ENCODE assay signal across 10 mouse cellular contexts in the genomic region with DNA sequence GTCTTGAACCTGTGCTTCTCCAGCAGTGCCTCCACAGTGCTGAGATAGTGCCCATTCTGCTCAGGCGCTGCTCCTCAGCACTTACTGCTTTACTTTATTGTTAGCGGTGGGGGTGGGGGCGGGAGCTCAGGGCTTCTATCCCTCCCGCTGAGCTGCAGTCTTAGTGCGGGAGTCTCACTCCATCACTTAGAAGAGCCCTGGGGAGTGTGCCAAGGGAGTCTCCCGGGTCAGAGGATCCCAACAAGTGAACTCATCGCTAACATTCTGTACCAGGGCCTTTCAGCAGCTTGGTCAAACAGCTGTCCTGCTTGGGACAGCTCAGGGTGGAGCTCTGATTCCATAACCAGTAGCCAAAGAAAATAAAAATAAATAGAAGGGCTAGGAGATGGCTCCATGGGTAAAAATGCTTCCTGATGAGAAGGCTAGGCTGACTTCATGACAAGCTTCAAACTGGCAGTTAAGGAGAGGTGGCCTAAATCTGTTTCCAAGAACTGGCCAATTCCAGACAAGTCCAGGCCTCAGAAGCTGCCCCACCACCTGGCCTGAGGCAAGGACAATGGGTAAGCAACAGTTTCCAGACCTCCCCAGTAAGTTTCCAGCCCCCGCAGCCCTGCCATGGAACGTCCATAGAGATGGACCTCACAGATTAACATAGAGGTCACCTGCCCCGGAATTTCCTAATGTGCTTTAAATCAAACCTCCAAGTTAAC. TPM values are rescaled to one million over a fixed set of nuclear protein-coding genes. Genes with fewer than 3 reads are reported as not detected.
A peak's percentile ranks its signal among the peaks of the same experiment; 100 is the strongest.
DNase-seq lines count a peak whose midpoint lies in the region; ATAC-seq and TF ChIP-seq lines count a peak whose summit lies in the region.
"Had no signal": no experiment of that assay in that cellular context is flagged by ENCODE, and none has a peak within 500 bp of the region (broad histone marks: within the 10 kb centered on the region; RNA-seq: fewer than 3 reads in every experiment).

No protein-coding gene starts in this region.

- ATAC-seq in neural tube, embryonic 13.5 days (ENCODE audit: low read depth) = no peak
- ATAC-seq in heart, embryonic 12.5 days (ENCODE audit: insufficient number of reproducible peaks, low FRiP score) = no peak

- TF ChIP-seq CTCF in left cerebral cortex, adult 2 months (IDR thresholded peaks at IDR 0.05) = no peak

- intact Hi-C loops in left cerebral cortex, postnatal 36 days (cut with DNase I) = no loop called here
- intact Hi-C loops in left cerebral cortex, adult 2 months (cut with DNase I) = no loop called here

- WGBS in neural tube, embryonic 13.5 days = 65% methylated on average over 10 of the region's 10 CpGs
- 60% methylated on average over 10 of the region's 10 CpGs for WGBS in heart, embryonic 12.5 days
- WGBS in limb, embryonic 10.5 days = 66% methylated on average over 10 of the region's 10 CpGs

- H3K9me3 ChIP-seq in neural tube, embryonic 13.5 days = no peaks in the 10 kb centered on the region
- 0 out of 2 replicates have a peak, but pooled peaks cover 5% of the 10 kb centered on the region for H3K9me3 ChIP-seq in heart, embryonic 12.5 days (replicated peaks)
- H3K9me3 ChIP-seq in limb, embryonic 10.5 days (replicated peaks) = no peaks in the 10 kb centered on the region
- H3K9me3 ChIP-seq: embryonic facial prominence, embryonic 15.5 days had no signal

- H3K36me3 ChIP-seq in neural tube, embryonic 13.5 days = peaks cover 5% of the 10 kb centered on the region; the same call in 1 of the 2 replicates
- peaks cover 5% of the 10 kb centered on the region; the same call in 1 of the 2 replicates for H3K36me3 ChIP-seq in heart, embryonic 12.5 days
- H3K36me3 ChIP-seq in limb, embryonic 10.5 days = peaks cover 11% of the 10 kb centered on the region
- H3K36me3 ChIP-seq: embryonic facial prominence, embryonic 15.5 days had no signal

- no peak overlapping the region for H3K4me3 ChIP-seq in neural tube, embryonic 13.5 days
- no peak overlapping the region for H3K4me3 ChIP-seq in heart, embryonic 12.5 days
- no peak overlapping the region for H3K4me3 ChIP-seq in limb, embryonic 10.5 days
- no peak overlapping the region for H3K4me3 ChIP-seq in left cerebral cortex, adult 2 months

- no peak for DNase-seq in neural tube, embryonic 10.5 days (ENCODE audit: extremely low spot score, low spot score)
- no peak for DNase-seq in limb, embryonic 10.5 days (ENCODE audit: low spot score)
- peak; percentile 78 for DNase-seq in testis, postnatal 10 days (ENCODE audit: low spot score)
- DNase-seq in cerebellum, postnatal 4 days (ENCODE audit: low spot score in 2 of 2) = no peak
- no peak for DNase-seq in left cerebral cortex, postnatal 36 days (ENCODE audit: low spot score in 2 of 2)
- no peak for DNase-seq in left cerebral cortex, adult 2 months (ENCODE audit: extremely low spot score in 1 of 2, low spot score in 2 of 2)

- peak overlapping the region; percentile 93; the same call in 1 of the 2 replicates for H3K27ac ChIP-seq in neural tube, embryonic 13.5 days (replicated peaks)
- 0 out of 2 replicates have a peak overlapping the region, but pooled peaks have one; percentile 8 for H3K27ac ChIP-seq in heart, embryonic 12.5 days (ENCODE audit: poor library complexity, severe bottlenecking)
- H3K27ac ChIP-seq in limb, embryonic 10.5 days = peak overlapping the region; percentile 97; the same call in 1 of the 2 replicates
- no peak overlapping the region for H3K27ac ChIP-seq in left cerebral cortex, adult 2 months

- no peak overlapping the region for H3K9ac ChIP-seq in neural tube, embryonic 13.5 days
- no peak overlapping the region for H3K9ac ChIP-seq in heart, embryonic 12.5 days

- no peak overlapping the region for H3K4me2 ChIP-seq in neural tube, embryonic 13.5 days
- H3K4me2 ChIP-seq in heart, embryonic 12.5 days = no peak overlapping the region

- peaks cover 34% of the 10 kb centered on the region for H3K4me1 ChIP-seq in neural tube, embryonic 13.5 days (replicated peaks)
- peaks cover 21% of the 10 kb centered on the region for H3K4me1 ChIP-seq in heart, embryonic 12.5 days (replicated peaks)
- peaks cover 35% of the 10 kb centered on the region for H3K4me1 ChIP-seq in limb, embryonic 10.5 days

- H3K27me3 ChIP-seq in neural tube, embryonic 13.5 days = no peaks in the 10 kb centered on the region
- no peaks in the 10 kb centered on the region for H3K27me3 ChIP-seq in heart, embryonic 12.5 days (replicated peaks)
- no peaks in the 10 kb centered on the region for H3K27me3 ChIP-seq in limb, embryonic 10.5 days (ENCODE audit: low read depth, poor library complexity, severe bottlenecking)
- H3K27me3 ChIP-seq: embryonic facial prominence, embryonic 15.5 days had no signal

RNA-seq across cellular contexts. Expression of gene Lsm4, which starts 1.3 kb away (rescaled TPM):
- 214 and 215 TPM in 2 replicates for polyA plus RNA-seq in neural tube, embryonic 13.5 days (2015; fragmentation: Nextera tagmentation; extraction: Ambion mirVana)
- 289 and 301 TPM in 2 replicates for polyA plus RNA-seq in heart, embryonic 12.5 days (2016; fragmentation: Nextera tagmentation; extraction: Ambion mirVana)
- polyA plus RNA-seq in limb, embryonic 10.5 days (2016; fragmentation: Nextera tagmentation; extraction: Ambion mirVana) = 405 and 438 TPM in 2 replicates
- total RNA-seq in left cerebral cortex, postnatal 36 days (2021) = 10 to 100 TPM; 59.1 to 69.8 TPM
- total RNA-seq in left cerebral cortex, adult 2 months (2021) = 10 to 100 TPM; 62.1 to 62.9 TPM

RNA-seq across cellular contexts. Expression of gene Pgpep1, which starts 11.6 kb away (rescaled TPM):
- 102 and 108 TPM in 2 replicates for polyA plus RNA-seq in neural tube, embryonic 13.5 days (2015; fragmentation: Nextera tagmentation; extraction: Ambion mirVana)
- polyA plus RNA-seq in heart, embryonic 12.5 days (2016; fragmentation: Nextera tagmentation; extraction: Ambion mirVana) = 32.1 and 35.6 TPM in 2 replicates
- 44.7 and 45.0 TPM in 2 replicates for polyA plus RNA-seq in limb, embryonic 10.5 days (2016; fragmentation: Nextera tagmentation; extraction: Ambion mirVana)
- 10 to 100 TPM; 11.6 to 17.2 TPM for total RNA-seq in left cerebral cortex, postnatal 36 days (2021)
- total RNA-seq in left cerebral cortex, adult 2 months (2021) = 10 to 100 TPM; 15.5 to 17.5 TPM

RNA-seq across cellular contexts. Expression of gene Jund, which starts 27.0 kb away (rescaled TPM):
- polyA plus RNA-seq in neural tube, embryonic 13.5 days (2015; fragmentation: Nextera tagmentation; extraction: Ambion mirVana) = 108 and 112 TPM in 2 replicates
- polyA plus RNA-seq in heart, embryonic 12.5 days (2016; fragmentation: Nextera tagmentation; extraction: Ambion mirVana) = 183 and 206 TPM in 2 replicates
- polyA plus RNA-seq in limb, embryonic 10.5 days (2016; fragmentation: Nextera tagmentation; extraction: Ambion mirVana) = 69.0 and 80.6 TPM in 2 replicates
- 100 to 1,000 TPM; 219 to 272 TPM for total RNA-seq in left cerebral cortex, postnatal 36 days (2021)
- total RNA-seq in left cerebral cortex, adult 2 months (2021) = 100 to 1,000 TPM; 247 to 264 TPM

RNA-seq across cellular contexts. Expression of gene Iqcn, which starts 31.5 kb away (rescaled TPM):
- 0.08 and 0.17 TPM in 2 replicates for polyA plus RNA-seq in neural tube, embryonic 13.5 days (2015; fragmentation: Nextera tagmentation; extraction: Ambion mirVana)
- polyA plus RNA-seq in heart, embryonic 12.5 days (2016; fragmentation: Nextera tagmentation; extraction: Ambion mirVana) = 0.04 and 0.06 TPM in 2 replicates
- not detected in 2 replicates for polyA plus RNA-seq in limb, embryonic 10.5 days (2016; fragmentation: Nextera tagmentation; extraction: Ambion mirVana)
- total RNA-seq in left cerebral cortex, postnatal 36 days (2021) = under 1 TPM; 0.10 to 0.34 TPM
- under 1 TPM; 0.16 to 0.21 TPM for total RNA-seq in left cerebral cortex, adult 2 months (2021)

RNA-seq across cellular contexts. Expression of gene Gdf15, which starts 39.5 kb away (rescaled TPM):
- polyA plus RNA-seq in neural tube, embryonic 13.5 days (2015; fragmentation: Nextera tagmentation; extraction: Ambion mirVana) = not detected in 2 replicates
- polyA plus RNA-seq in heart, embryonic 12.5 days (2016; fragmentation: Nextera tagmentation; extraction: Ambion mirVana) = 1.0 and 1.1 TPM in 2 replicates
- polyA plus RNA-seq in limb, embryonic 10.5 days (2016; fragmentation: Nextera tagmentation; extraction: Ambion mirVana) = not detected in 2 replicates
- not detected for total RNA-seq in left cerebral cortex, postnatal 36 days (2021)
- not detected for total RNA-seq in left cerebral cortex, adult 2 months (2021)
- total RNA-seq: left cerebral cortex, adult 18-20 months had no signal
